In genomic region chr7:4759670-4760069, GRCm38 (mm10) we compare ENCODE assay signal across 25 mouse cellular contexts. TPM values are rescaled to one million over a fixed set of nuclear protein-coding genes. Genes with fewer than 3 reads are reported as not detected.
A peak's percentile ranks its signal among the peaks of the same experiment; 100 is the strongest.
DNase-seq lines count a peak whose midpoint lies in the region; ATAC-seq and TF ChIP-seq lines count a peak whose summit lies in the region.
"Had no signal": no experiment of that assay in that cellular context is flagged by ENCODE, and none has a peak within 500 bp of the region (broad histone marks: within the 10 kb centered on the region; RNA-seq: fewer than 3 reads in every experiment).

No protein-coding gene starts in this region.

- 0 out of 2 replicates have a peak, but pooled peaks cover 1% of the 10 kb centered on the region for H3K4me1 ChIP-seq in forebrain, embryonic 11.5 days (replicated peaks; ENCODE audit: control insufficient read depth, insufficient read depth, low read length)
- peaks cover 2% of the 10 kb centered on the region for H3K4me1 ChIP-seq in forebrain, embryonic 12.5 days
- no peaks in the 10 kb centered on the region for H3K4me1 ChIP-seq in lung, postnatal 0 days (ENCODE audit: insufficient read depth, low read depth, low read length)
- H3K4me1 ChIP-seq in stomach, postnatal 0 days (replicated peaks; ENCODE audit: control insufficient read depth, insufficient read depth): no peaks in the 10 kb centered on the region
- H3K4me1 ChIP-seq: embryonic facial prominence, embryonic 12.5 days had no signal

- no peak for TF ChIP-seq EP300 in lung, postnatal 0 days (IDR thresholded peaks at IDR 0.05)
- no peak for TF ChIP-seq EP300 in stomach, postnatal 0 days (optimal IDR thresholded peaks at IDR 0.05)

- no peak overlapping the region for H3K4me3 ChIP-seq in forebrain, embryonic 11.5 days (ENCODE audit: low read depth, low read length)
- no peak overlapping the region for H3K4me3 ChIP-seq in forebrain, embryonic 12.5 days (replicated peaks)
- no peak overlapping the region for H3K4me3 ChIP-seq in lung, postnatal 0 days (ENCODE audit: low read depth, low read length)
- no peak overlapping the region for H3K4me3 ChIP-seq in stomach, postnatal 0 days (ENCODE audit: low read depth, low read length)
- H3K4me3 ChIP-seq: embryonic facial prominence, embryonic 10.5 days; embryonic facial prominence, embryonic 12.5 days; forebrain, embryonic 13.5 days; forebrain, embryonic 15.5 days had no signal

- H3K9me3 ChIP-seq in forebrain, embryonic 11.5 days (ENCODE audit: control insufficient read depth, low read length): no peaks in the 10 kb centered on the region
- H3K9me3 ChIP-seq in forebrain, embryonic 12.5 days: peaks cover 8% of the 10 kb centered on the region; the same call in 1 of the 2 replicates
- no peaks in the 10 kb centered on the region for H3K9me3 ChIP-seq in lung, postnatal 0 days (ENCODE audit: low read length)
- no peaks in the 10 kb centered on the region for H3K9me3 ChIP-seq in stomach, postnatal 0 days (ENCODE audit: control insufficient read depth, low read length)
- H3K9me3 ChIP-seq: embryonic facial prominence, embryonic 12.5 days; forebrain, embryonic 13.5 days; forebrain, embryonic 15.5 days had no signal

- ATAC-seq in forebrain, embryonic 11.5 days (replicated peaks; ENCODE audit: low FRiP score): no peak
- no peak for ATAC-seq in forebrain, embryonic 12.5 days (ENCODE audit: low FRiP score)
- peak; percentile 56 for ATAC-seq in lung, postnatal 0 days
- ATAC-seq in stomach, postnatal 0 days (ENCODE audit: low FRiP score, low TSS enrichment): 0 out of 2 replicates have a peak, but pooled peaks have one; percentile 26
- ATAC-seq: activated CD4-positive, CD25-positive, alpha-beta regulatory T cell, adult 4 months; CD4-positive, CD25-positive, alpha-beta regulatory T cell, adult 4 months; forebrain, embryonic 13.5 days; forebrain, embryonic 15.5 days; forebrain, postnatal 0 days; Patski had no signal

- H3K27me3 ChIP-seq in forebrain, embryonic 11.5 days (ENCODE audit: control insufficient read depth, insufficient read depth, low read length): no peaks in the 10 kb centered on the region
- peaks cover 13% of the 10 kb centered on the region for H3K27me3 ChIP-seq in forebrain, embryonic 12.5 days
- H3K27me3 ChIP-seq in lung, postnatal 0 days (replicated peaks; ENCODE audit: insufficient read depth, low read length): no peaks in the 10 kb centered on the region
- H3K27me3 ChIP-seq in stomach, postnatal 0 days (ENCODE audit: control insufficient read depth, insufficient read depth, low read length): no peaks in the 10 kb centered on the region
- H3K27me3 ChIP-seq: embryonic facial prominence, embryonic 12.5 days; forebrain, embryonic 15.5 days; Patski had no signal

- 41% methylated on average over 1 of the region's 1 CpGs for WGBS in forebrain, embryonic 11.5 days
- 50% methylated on average over 1 of the region's 1 CpGs for WGBS in forebrain, embryonic 12.5 days
- 25% methylated on average over 1 of the region's 1 CpGs for WGBS in lung, postnatal 0 days
- 36% methylated on average over 1 of the region's 1 CpGs for WGBS in stomach, postnatal 0 days

- no peak overlapping the region for H3K4me2 ChIP-seq in forebrain, embryonic 11.5 days (ENCODE audit: low read depth, low read length, severe bottlenecking)
- H3K4me2 ChIP-seq in forebrain, embryonic 12.5 days: no peak overlapping the region
- H3K4me2 ChIP-seq in lung, postnatal 0 days (replicated peaks; ENCODE audit: low read depth, low read length): no peak overlapping the region
- no peak overlapping the region for H3K4me2 ChIP-seq in stomach, postnatal 0 days (replicated peaks; ENCODE audit: low read depth)
- H3K4me2 ChIP-seq: embryonic facial prominence, embryonic 12.5 days; forebrain, embryonic 13.5 days; forebrain, embryonic 15.5 days had no signal

- no peak for TF ChIP-seq CTCF in lung, postnatal 0 days (IDR thresholded peaks at IDR 0.05)
- TF ChIP-seq CTCF in stomach, postnatal 0 days (IDR thresholded peaks at IDR 0.05; ENCODE audit: low read depth): no peak

- no peak overlapping the region for H3K9ac ChIP-seq in forebrain, embryonic 11.5 days (ENCODE audit: low read length)
- H3K9ac ChIP-seq in forebrain, embryonic 12.5 days: no peak overlapping the region
- no peak overlapping the region for H3K9ac ChIP-seq in lung, postnatal 0 days (replicated peaks; ENCODE audit: low read depth)
- H3K9ac ChIP-seq in stomach, postnatal 0 days (ENCODE audit: low read length): no peak overlapping the region
- H3K9ac ChIP-seq: embryonic facial prominence, embryonic 12.5 days; forebrain, embryonic 13.5 days; forebrain, embryonic 15.5 days; forebrain, postnatal 0 days had no signal

- no peak overlapping the region; the same call in 1 of the 2 replicates for H3K27ac ChIP-seq in forebrain, embryonic 11.5 days (ENCODE audit: low read depth, low read length)
- H3K27ac ChIP-seq in forebrain, embryonic 12.5 days: no peak overlapping the region
- no peak overlapping the region for H3K27ac ChIP-seq in lung, postnatal 0 days (ENCODE audit: low read length)
- H3K27ac ChIP-seq in stomach, postnatal 0 days (replicated peaks): no peak overlapping the region
- H3K27ac ChIP-seq: embryonic facial prominence, embryonic 10.5 days; embryonic facial prominence, embryonic 12.5 days; forebrain, embryonic 13.5 days; forebrain, embryonic 15.5 days had no signal

- H3K36me3 ChIP-seq in forebrain, embryonic 11.5 days (ENCODE audit: control insufficient read depth, insufficient read depth, low read length): no peaks in the 10 kb centered on the region
- no peaks in the 10 kb centered on the region for H3K36me3 ChIP-seq in forebrain, embryonic 12.5 days (replicated peaks)
- H3K36me3 ChIP-seq in lung, postnatal 0 days (ENCODE audit: insufficient read depth, low read length): no peaks in the 10 kb centered on the region
- no peaks in the 10 kb centered on the region for H3K36me3 ChIP-seq in stomach, postnatal 0 days (ENCODE audit: control insufficient read depth, insufficient read depth, low read length)
- H3K36me3 ChIP-seq: embryonic facial prominence, embryonic 10.5 days; embryonic facial prominence, embryonic 12.5 days; forebrain, embryonic 15.5 days; G1E had no signal

- peak; percentile 20 for DNase-seq in forebrain, embryonic 11.5 days (ENCODE audit: low spot score)
- DNase-seq in lung, postnatal 0 days (ENCODE audit: low spot score): peak; percentile 24
- DNase-seq in lung, postnatal 10 days: no peak
- no peak for DNase-seq in stomach, postnatal 0 days (ENCODE audit: low spot score)
- DNase-seq: adrenal gland, adult 8-10 months; adrenal gland, postnatal 14 days; adrenal gland, postnatal 36 days; B cell, adult 2 months; cerebellum, adult 11-12 months; cerebellum, adult 2 months; cerebellum, adult 9-10 months; cerebellum, postnatal 10 days; cerebellum, postnatal 25 days; forebrain, postnatal 0 days had no signal

RNA-seq across cellular contexts. Expression of gene Cox6b2, which starts 6.8 kb away (rescaled TPM):
- polyA plus RNA-seq in forebrain, embryonic 11.5 days (2014; fragmentation: Nextera tagmentation; extraction: Ambion mirVana): 29.9 and 33.7 TPM in 2 replicates
- 31.3 and 32.5 TPM in 2 replicates for polyA plus RNA-seq in forebrain, embryonic 12.5 days (2016; fragmentation: Nextera tagmentation; extraction: Ambion mirVana)
- polyA plus RNA-seq in lung, postnatal 0 days (2015; fragmentation: Nextera tagmentation; extraction: Ambion mirVana): 67.7 and 77.9 TPM in 2 replicates
- 43.1 and 46.5 TPM in 2 replicates for polyA plus RNA-seq in stomach, postnatal 0 days (2015; fragmentation: Nextera tagmentation; extraction: Ambion mirVana)
- polyA plus RNA-seq: Patski had no signal

RNA-seq across cellular contexts. Expression of gene Fam71e2, which starts 11.4 kb away (rescaled TPM):
- not detected in 2 replicates for polyA plus RNA-seq in forebrain, embryonic 11.5 days (2014; fragmentation: Nextera tagmentation; extraction: Ambion mirVana)
- not detected in 2 replicates for polyA plus RNA-seq in forebrain, embryonic 12.5 days (2016; fragmentation: Nextera tagmentation; extraction: Ambion mirVana)
- polyA plus RNA-seq in lung, postnatal 0 days (2015; fragmentation: Nextera tagmentation; extraction: Ambion mirVana): not detected in 2 replicates
- polyA plus RNA-seq in stomach, postnatal 0 days (2015; fragmentation: Nextera tagmentation; extraction: Ambion mirVana): not detected in 2 replicates
- polyA plus RNA-seq: activated CD4-positive, CD25-positive, alpha-beta regulatory T cell, adult 4 months; CD4-positive, CD25-positive, alpha-beta regulatory T cell, adult 4 months; cerebellum, adult 2 months; cortical plate, adult 2 months; embryonic facial prominence, embryonic 10.5 days; embryonic facial prominence, embryonic 12.5 days; embryonic facial prominence, embryonic 14.5 days; forebrain, embryonic 13.5 days; forebrain, embryonic 15.5 days; forebrain, postnatal 0 days; G1E; Patski had no signal

RNA-seq across cellular contexts. Expression of gene Kmt5c, which starts 19.8 kb away (rescaled TPM):
- polyA plus RNA-seq in forebrain, embryonic 11.5 days (2014; fragmentation: Nextera tagmentation; extraction: Ambion mirVana): 88.1 and 89.4 TPM in 2 replicates
- polyA plus RNA-seq in forebrain, embryonic 12.5 days (2016; fragmentation: Nextera tagmentation; extraction: Ambion mirVana): 78.9 and 94.2 TPM in 2 replicates
- 31.9 and 34.4 TPM in 2 replicates for polyA plus RNA-seq in lung, postnatal 0 days (2015; fragmentation: Nextera tagmentation; extraction: Ambion mirVana)
- polyA plus RNA-seq in stomach, postnatal 0 days (2015; fragmentation: Nextera tagmentation; extraction: Ambion mirVana): 31.8 and 32.5 TPM in 2 replicates

RNA-seq across cellular contexts. Expression of gene Il11, which starts 23.0 kb away (rescaled TPM):
- polyA plus RNA-seq in forebrain, embryonic 11.5 days (2014; fragmentation: Nextera tagmentation; extraction: Ambion mirVana): 0.19 TPM in 1 of 2 replicates, not detected in the other
- 0.24 and 0.77 TPM in 2 replicates for polyA plus RNA-seq in forebrain, embryonic 12.5 days (2016; fragmentation: Nextera tagmentation; extraction: Ambion mirVana)
- 0.29 and 0.64 TPM in 2 replicates for polyA plus RNA-seq in lung, postnatal 0 days (2015; fragmentation: Nextera tagmentation; extraction: Ambion mirVana)
- polyA plus RNA-seq in stomach, postnatal 0 days (2015; fragmentation: Nextera tagmentation; extraction: Ambion mirVana): 0.42 and 0.65 TPM in 2 replicates
- polyA plus RNA-seq: activated CD4-positive, CD25-positive, alpha-beta regulatory T cell, adult 4 months; embryonic facial prominence, embryonic 14.5 days had no signal

RNA-seq across cellular contexts. Expression of gene Tmem190, which starts 23.1 kb away (rescaled TPM):
- polyA plus RNA-seq in forebrain, embryonic 11.5 days (2014; fragmentation: Nextera tagmentation; extraction: Ambion mirVana): not detected in 2 replicates
- polyA plus RNA-seq in forebrain, embryonic 12.5 days (2016; fragmentation: Nextera tagmentation; extraction: Ambion mirVana): not detected in 2 replicates
- 0.55 and 0.74 TPM in 2 replicates for polyA plus RNA-seq in lung, postnatal 0 days (2015; fragmentation: Nextera tagmentation; extraction: Ambion mirVana)
- polyA plus RNA-seq in stomach, postnatal 0 days (2015; fragmentation: Nextera tagmentation; extraction: Ambion mirVana): 0.42 and 0.80 TPM in 2 replicates
- polyA plus RNA-seq: activated CD4-positive, CD25-positive, alpha-beta regulatory T cell, adult 4 months; CD4-positive, CD25-positive, alpha-beta regulatory T cell, adult 4 months; cerebellum, adult 2 months; cortical plate, adult 2 months; embryonic facial prominence, embryonic 10.5 days; embryonic facial prominence, embryonic 12.5 days; embryonic facial prominence, embryonic 14.5 days; forebrain, embryonic 13.5 days; forebrain, embryonic 15.5 days; forebrain, postnatal 0 days; G1E had no signal

Comparison
In these comparisons a context has a peak if more than half of its experiments do, and no peak if none do; other contexts are left out.
1. DNase-seq: peak in forebrain, embryonic 11.5 days (single experiment) and lung, postnatal 0 days (single experiment); none in lung, postnatal 10 days (single experiment) and stomach, postnatal 0 days (single experiment).
2. ATAC-seq: peak in lung, postnatal 0 days (single experiment) and stomach, postnatal 0 days (single experiment); none in forebrain, embryonic 11.5 days (single experiment) and forebrain, embryonic 12.5 days (single experiment).